Mouse (Mus musculus) lung, postnatal 14 days (tissue): ENCODE results near the gene D430019H16Rik.
A peak's percentile ranks its signal among the peaks of the same experiment; 100 is the strongest.

Source experiments
- DNase-seq: peaks from one replicate; pipeline ENCODE4 v3.0.0; 2021

The D430019H16Rik gene

DNA sequence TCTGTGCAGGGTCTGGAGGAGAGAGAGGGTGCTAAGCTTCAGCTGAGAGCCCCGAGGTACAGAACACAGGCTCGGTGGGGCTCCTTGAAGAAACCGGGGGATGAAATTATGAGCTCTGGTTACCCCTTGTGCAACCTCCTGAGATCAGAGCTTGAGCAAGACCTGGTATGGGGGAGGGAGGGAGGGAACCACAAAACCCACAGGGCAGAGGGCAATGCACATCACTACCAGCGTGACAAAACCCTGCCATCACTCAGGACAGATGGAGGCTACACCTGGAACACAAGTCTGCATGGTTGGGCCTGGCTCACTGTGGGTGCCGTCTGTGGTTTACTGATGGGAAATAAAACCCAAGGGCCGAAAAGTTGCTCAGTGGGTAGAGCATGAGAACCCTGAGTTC is 37.1 kb downstream of the D430019H16Rik start:
- DNase-seq, result no peak

DNA sequence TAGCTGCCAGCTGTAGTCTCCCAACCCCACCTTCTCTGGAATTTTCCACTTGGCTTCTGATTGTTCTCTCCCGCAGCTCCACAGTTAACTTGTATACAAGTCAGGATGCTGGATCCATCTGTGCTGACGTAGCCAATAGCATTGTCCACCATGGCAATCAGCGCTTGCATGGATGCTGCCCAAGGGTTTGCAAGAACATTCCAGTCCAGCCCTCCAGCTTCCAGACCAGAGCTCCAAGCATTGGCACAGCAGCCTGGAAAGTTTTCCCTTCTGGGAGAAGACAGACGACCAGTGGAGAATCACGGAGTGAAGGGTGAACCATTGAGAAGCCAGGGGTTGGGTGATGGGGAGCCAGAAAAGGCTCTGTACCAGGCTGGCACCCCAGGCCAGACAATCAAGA is 41.1 kb downstream of the D430019H16Rik start:
- peak; percentile 64 for DNase-seq

DNA sequence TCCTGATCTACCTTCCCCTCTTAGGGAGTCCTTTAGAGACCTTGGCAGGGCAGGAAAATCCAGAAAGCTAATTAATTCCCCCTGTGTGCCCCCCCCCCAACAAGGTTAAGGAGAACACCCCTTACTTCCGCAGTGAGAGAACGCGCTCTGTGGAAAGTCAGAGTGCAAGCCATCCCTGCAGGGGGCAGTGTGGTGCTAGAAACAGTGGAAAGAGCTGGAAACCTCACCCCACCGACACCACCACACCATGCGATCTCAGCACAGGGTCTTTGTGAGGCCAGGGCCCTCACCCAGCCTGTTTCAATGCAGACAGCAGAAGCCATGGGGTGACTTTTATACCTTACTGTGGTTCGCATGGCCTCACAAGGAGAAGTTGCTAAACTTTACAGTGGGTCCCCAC is 44.2 kb downstream of the D430019H16Rik start:
- peak; percentile 92 for DNase-seq

DNA sequence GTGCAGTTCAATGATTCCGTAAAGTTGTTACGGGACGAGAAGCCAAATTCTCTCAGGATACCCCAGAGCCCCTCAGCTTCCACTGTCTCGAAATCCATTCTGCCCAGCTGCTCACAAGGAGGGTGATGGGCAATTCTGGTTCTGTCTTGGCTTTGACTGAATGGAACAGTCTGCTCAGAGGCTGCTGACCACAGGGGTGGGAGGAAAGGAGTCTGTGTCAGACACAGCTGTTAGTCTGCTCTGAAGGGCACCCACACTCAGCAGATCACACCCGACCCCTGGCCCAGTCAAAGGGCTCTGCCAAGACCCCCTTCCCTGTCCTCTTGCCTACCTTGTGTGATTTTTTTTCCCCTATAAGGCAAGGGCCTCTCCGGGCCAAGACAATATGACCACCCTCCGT is 44.8 kb downstream of the D430019H16Rik start:
- no peak for DNase-seq

DNA sequence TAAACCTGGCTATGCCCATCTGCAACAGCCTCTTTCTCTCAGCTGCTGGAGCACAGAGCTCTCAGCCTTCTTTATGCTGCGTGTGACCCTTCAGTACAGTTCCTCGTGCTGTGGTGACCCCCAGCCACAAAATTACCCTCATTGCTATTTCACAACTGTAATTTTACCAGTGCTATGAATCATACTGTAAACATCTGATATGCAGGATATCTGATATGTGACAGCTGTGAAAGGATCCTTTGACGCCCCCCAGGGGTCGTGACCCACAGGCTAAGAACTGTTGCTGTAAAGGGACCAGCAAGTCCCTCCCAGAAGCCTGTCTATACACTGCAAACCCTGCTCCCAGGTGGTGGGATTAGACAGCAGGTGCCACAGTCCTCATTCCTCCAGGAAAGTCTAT is 45.2 kb downstream of the D430019H16Rik start:
- no peak for DNase-seq

DNA sequence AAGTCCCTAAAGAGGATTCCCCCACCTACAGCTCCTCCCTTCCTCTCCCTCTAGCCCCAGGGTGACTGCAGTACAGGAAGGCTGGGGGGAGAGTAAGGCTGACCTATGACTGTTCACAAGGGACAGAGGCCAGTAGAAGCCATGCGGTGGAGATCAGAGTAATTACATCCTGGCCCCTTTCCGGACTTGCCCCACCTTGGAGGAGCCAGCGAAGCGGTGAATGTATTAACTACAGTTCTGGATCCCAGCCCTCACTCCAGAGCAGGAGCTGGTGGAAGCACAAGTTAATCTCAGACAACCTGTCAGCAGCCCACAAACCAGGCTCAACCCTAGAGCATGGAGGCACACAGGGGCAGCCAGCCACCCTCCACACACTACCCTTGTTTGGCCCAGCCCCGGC is 47.3 kb downstream of the D430019H16Rik start:
- no peak for DNase-seq

DNA sequence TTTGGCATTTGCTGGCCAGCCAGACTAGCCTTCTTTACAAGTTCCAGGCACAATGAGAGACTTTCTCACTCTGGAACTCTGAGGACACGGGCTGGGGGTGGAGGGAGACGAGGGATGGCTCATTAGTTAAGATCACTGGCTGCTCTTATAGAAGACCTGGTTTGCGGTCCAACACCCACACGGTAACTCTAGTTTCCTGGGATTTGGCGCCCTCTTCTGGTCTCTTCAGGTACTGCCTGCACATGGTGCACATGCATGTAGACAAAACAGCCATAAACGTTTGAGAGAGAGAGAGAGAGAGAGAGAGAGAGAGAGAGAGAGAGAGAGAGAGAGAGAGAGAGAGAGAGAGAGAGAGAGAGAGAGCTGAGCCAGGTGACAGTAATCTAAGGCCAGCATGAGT is 51.1 kb downstream of the D430019H16Rik start:
- no peak for DNase-seq

DNA sequence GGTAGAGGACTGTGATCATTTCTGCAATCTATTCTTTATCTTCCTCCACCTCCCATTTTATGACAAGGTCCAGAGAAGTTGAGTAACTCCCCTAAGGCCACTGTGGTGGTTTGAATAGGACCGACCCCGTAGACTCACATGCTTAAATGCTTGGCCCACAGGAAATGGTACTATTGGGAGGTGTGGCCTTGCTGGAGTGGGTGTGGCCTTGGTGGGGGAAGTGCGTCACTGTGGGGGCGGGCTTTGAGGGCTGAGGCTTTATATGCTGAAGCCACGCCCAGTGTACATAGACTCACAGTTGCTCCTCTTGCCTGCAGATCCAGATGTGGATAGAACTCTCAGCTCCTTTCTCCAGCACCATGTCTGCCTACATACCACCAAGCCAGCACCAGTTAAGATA is 57.5 kb downstream of the D430019H16Rik start:
- DNase-seq, result no peak

DNA sequence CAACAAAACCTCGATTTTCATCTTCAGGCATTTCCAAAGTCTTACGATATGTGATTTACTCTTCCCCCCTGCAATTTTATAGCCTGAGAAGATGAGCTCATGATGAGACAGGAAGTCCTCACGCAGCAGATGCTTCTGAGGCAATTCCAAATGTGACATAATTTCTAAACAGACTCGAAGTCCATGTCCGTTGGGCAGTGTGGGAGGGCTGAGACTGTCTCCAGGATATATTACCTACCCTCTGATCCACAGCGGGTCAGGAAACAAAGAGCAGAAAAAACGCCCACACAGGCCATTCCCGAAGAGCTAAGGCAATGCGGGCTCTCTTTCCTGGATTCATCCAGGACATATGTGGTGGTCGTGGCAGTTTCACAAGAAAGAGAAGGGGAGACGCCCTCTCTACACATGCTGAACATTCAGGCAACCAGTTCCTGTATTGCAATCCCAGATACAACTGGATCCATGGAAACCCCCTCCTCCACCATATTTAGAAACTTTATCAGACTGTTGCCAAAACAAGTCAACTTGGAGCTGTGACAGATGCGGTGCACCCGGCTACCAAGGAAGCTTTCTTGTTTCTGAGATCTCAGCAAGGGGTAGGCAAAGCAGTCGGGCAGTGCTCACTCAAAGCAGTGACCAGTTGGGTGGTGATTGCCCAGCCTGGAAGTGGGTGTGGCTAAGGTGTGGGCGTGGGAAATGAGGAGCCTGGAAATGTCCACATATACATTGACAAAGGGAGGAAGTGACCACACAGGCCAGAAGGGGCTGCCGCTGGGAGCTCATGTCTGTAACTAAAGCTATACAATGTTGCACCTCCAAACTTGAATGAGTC is 58.2 kb downstream of the D430019H16Rik start:
- peak; percentile 48 for DNase-seq

DNA sequence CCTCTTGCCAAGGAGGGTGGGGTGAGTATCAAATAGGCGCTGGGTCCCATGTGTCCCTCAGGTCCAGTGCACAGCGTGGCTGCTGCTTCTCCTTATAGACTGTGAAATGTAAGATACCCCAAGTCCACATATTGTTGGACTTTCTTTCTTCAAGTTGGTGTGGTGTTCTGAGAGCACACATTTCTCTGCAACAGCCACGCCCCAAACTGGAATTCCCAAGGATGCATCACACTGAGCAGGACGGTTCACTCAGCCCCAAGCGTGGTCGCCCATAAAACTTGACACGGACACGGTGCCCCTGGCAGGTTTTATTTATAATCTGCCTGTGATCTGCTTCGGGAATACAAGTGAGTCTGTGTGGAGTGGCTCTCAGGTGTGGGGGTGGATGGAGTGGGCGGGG is 60.5 kb downstream of the D430019H16Rik start:
- DNase-seq, result no peak

DNA sequence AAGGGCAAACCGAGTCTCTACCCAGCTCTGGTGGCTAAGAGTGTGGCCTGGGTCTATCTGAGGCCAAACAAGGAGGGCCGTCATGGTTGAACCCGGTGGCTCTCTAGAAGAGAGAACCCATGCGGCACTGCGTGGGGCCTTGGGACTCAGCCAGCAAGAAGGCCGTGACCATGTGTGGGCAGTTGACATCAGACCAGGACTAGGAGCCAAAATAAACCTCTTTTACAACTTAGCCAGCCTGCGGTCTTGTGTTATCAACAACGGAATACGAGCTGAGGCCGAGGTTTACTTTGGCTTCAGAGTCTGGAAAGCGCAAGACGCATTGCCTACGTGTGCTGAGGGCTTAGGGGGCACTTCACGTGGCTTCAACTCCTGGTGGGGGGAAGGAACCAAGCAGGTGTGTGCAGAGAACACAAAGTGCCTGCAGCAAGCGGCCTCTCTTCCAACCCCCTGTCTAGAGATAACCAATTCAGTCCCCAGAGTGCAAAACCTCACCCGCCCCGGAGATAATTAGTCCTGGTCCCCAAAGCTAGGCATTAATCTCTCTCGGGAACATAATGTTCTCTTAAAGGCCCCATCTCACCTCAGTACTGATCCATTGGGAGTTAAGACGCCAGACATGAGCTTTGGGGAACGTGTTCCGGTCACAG is 63.5 kb downstream of the D430019H16Rik start:
- peak; percentile 53 for DNase-seq

DNA sequence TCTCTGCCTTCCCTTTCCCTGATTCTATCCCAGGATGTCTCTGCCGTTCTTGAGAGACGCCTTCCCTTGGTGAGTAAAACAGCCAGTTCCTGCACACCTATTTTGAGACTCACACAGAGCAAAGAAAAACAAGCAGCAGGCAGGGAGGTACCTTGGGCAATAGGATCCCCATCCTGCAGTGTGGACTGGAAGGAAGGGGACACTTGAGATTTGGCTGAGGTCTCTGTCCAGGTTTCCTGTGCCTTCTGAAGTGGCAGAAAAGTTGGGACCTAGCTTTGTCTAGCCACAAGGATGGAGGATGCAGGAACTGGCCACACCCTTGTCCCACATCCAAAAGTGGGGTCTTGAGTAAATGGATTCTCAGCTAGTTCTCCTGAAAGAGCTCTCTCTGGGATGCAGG is 66.2 kb downstream of the D430019H16Rik start:
- no peak for DNase-seq

DNA sequence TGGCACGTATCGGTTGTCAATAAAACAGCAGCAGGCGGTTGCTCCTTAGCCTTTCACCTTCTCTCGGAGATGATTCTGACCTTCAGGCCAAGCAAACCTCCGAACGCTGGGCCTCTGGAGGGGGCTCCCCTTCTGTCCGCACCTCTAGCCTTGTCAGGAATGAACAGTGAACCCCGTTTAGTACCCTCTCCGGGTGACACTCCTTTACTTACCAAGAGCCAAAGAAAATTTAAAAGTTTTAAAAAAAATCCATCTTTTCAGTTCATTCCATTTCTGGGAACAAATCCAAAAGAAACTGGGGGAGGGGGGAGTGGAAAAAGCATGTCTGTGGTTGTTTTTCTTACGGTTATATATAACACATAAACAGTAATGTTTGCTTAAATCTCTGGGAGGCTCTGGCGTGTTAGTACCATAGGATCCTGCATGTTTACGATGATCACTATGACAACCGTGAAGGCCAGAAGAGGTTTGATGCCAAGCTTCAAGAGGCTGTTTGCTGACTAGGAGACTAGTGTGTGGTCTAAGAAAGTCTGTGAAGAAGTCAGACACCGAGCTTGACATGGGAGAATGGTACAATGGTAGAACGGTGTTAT is 67.6 kb downstream of the D430019H16Rik start:
- DNase-seq, result no peak

DNA sequence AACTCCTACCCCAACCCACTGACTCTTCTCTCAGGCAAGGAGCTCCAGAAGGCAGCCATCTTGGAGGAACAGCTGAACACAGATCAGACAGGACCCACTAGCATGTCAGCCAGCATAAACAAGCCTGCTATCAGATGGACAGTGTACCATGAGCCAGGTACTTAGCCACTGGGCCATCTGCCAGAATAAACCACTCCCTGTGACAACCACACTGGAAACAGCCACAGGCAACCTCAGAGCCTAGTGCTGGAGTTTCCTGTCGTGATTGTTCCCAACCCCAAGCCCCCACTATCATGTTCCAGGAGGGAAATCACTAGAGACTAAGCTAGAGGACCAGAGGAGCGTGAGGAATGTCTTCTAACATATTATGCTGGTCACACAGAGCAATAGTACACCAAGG is 70.1 kb downstream of the D430019H16Rik start:
- DNase-seq, result no peak

DNA sequence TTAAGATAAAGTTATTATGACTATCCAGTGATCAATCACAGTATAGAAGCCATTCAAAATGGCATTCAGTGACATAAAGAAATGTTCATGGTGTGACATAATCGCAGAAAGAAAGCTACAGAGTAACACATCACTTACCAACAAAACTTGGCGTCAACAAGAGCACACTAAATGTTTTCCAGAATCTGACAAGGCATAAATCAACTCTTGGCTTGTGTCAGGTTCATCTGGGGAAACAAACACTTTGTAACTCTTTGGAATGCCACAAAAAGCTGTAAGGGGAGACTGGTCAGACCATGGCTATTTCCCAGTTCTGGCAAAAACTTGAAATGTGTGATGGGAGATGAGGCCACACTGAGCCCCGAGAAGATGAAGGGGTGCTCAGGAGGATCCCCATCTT is 72.5 kb downstream of the D430019H16Rik start:
- DNase-seq, result no peak

DNA sequence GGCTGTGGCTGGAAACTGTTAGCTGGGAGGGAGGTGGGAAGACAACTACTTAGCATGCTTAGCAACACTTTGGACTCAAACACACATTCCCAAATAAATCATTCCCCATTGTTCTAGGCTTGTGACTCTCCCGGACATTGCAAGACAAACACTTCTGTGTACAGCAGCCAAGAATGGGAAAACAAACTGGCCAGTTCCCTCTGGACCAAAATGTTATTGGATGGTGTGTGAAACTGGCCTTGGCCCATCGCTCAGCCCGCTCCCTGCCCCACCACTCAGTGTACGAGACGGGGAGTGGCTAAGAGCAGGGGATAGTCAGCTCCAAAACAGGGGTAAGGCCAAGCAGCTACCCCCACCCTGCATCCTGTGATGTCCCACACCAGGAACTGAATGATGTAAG is 73.2 kb downstream of the D430019H16Rik start:
- DNase-seq, result peak; percentile 76

DNA sequence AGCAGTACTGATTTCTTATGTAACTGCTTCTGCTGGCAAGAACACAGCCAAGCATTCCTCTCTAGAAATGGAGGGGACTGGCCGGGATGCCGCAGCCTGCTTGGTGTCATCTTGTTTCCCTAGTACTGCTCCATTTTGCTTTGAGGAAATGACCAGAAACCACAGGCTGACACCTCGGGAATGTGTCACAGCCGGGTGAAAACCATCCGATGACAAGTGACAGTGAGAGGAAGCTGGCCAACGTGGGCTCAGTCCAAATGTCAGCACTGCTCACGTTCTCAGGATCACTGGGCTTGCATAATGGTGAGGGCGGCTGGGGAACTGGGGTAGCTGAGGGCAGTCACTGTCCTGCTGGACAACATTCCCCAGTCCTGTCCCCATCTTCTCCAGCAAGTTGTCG is 75.9 kb downstream of the D430019H16Rik start:
- DNase-seq, result peak; percentile 70

DNA sequence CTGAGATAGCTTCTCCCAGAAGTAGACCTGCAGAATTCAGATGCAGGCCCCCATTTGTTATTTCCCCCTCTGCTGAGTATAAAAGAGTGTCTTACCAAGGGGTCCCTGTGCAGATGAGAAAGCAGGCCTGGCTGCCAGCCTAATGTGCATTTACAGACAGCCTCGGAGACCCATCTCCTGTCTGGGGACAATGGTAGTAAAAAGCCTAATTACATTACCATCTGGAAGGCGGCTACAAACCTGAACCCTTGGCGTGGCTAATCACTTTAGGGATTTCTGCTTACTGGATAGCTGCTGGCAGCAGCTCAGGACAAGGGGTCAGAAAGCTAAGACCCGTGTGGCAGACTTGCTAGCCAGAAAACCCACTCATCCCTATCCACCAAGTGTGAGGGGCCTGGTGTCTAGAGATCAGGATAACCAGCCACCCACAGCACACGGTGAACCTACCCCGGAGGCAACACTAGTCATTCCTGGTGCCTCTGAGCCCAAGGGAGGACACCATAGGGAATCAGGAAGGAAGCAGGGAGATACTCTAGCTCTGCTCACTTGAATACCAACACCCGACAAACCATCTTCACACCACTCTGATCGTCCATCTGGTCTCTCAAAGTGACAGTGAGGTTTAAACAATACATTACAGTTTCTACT is 78.2 kb downstream of the D430019H16Rik start:
- no peak for DNase-seq

DNA sequence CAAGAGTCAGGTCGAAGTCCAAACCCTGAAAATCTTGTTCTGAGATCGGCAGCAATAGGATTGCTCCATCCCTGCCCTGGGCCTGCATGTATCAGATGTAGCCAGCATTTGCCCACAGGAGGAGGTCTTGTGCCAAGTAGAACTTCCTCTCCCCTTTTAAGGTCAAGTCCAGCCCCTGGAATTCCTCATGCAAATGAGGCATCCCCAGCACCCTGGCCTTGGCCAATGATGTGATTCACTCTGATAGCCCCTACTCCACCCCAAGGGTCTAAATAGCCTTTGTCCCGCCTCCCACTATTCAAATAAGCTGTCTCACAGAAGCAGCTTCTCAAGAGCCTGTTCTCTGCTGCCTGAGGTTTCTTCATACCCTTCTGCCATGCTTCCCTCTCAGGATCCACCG is 81.2 kb downstream of the D430019H16Rik start:
- DNase-seq, result no peak

DNA sequence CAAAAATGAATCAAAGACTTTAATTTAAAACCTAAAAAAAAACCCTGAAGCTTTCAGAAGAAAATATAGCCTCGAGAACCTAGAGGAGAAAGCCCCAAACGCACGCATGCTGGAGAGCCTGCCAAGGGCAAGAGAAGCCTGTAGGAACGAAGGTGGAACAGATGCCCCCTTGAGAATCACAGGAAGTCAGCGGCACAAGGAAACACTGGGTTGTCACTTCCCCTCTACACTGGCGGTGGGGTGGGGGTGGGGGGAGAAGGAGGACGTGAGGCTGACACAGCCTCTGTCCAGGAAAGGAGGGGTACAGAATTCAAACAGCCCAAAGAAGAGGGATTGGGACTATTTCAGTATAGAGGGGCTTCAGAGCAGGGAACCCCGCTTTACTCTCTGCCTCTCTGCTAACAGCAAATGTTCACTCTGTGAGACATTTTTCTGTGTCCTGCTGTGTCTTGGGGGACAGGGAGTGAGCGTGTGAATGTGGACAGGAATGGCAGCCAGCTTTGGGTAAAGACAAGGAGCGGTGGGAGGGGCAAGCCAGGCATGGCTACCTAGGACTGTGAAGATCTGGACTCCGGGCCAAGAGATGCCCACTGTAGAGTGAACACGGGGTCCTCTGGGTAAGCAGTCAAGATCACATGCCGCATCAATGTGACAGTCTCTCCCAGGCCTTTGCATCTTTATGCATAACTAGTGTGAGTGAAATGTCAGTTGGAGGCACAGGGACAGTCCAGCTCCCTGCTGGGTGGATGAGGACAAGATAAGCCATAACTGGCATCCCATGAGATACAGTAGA is 82.5 kb downstream of the D430019H16Rik start:
- DNase-seq, result no peak

DNA sequence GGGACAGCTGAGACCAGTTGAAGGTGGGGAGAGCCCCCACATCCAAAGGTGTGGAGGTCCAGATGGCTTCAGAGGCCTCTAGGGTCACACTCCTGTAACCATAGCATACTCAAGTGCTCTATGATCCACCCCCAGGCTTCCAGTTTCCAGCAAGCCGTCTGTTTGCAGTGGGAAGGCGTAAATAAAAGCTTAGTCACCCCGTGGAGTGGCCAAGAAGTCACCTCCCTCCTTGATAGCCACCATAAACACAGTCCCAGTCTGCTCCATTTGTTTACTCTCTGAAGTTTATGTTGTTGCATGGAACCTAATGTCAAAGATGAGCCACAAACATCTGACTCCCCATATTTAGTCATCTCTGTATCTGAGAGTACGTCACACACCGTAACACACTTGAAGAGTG is 83.5 kb downstream of the D430019H16Rik start:
- DNase-seq, result no peak

DNA sequence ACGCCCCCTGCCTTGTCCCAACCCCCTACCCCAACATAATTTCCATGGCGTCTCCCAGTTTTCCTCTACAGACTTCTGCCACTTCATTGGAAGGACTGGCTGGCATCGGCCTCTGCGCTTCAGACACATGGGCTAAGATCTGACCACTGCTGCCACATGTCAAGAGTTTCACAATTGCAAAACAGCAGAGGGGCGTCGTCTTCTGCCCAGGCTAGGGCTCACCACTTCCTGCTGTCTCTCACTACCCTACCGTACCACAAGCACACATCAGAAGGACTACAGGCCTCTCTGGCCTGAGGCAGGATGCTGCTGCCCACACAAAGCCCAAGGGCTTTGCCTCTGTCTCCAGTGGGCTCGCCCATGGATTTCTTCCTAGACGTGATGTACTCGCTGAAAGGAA is 86.0 kb downstream of the D430019H16Rik start:
- no peak for DNase-seq
